Mouse (Mus musculus): ENCODE measurements around the gene Sorcs2. TPM values are rescaled to one million over a fixed set of nuclear protein-coding genes. Genes with fewer than 3 reads are reported as not detected.

Gene Sorcs2
- polyA plus RNA-seq, 1 experiment = 21.8 TPM

DNA sequence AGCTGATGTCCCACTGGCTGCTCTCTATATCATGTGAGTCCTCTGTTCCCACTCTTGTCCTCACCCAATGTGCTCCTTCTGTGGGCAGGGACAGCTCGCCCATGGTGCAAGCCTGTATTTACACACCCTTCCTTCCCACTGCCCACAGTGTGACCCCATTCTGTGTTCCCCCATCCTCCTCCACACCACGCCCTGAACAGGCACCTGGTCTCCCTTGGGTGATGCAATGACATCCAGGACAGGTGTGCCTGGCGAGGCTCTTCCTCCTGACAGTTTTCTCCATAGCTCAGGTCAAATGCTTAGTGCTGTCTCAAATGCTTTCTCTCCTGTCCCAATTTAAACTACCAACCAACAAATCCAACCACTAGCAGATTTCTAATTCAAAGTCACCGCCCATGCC lies 202.5 kb downstream of the Sorcs2 start:
- TF ChIP-seq CTCF (IDR thresholded peaks at IDR 0.05; ENCODE audit: extremely low read depth, insufficient read depth, low read length) (no peak), POLR2A (IDR thresholded peaks at IDR 0.05; ENCODE audit: extremely low read depth, insufficient read depth, low read length) (no peak)
- H3K4me1 ChIP-seq (ENCODE audit: control insufficient read depth, insufficient read depth, low read length) = no peaks in the 10 kb centered on the region
- no peak overlapping the region for H3K27ac ChIP-seq (ENCODE audit: insufficient read depth, low read length)
- no peak overlapping the region for H3K4me3 ChIP-seq (ENCODE audit: insufficient read depth, low read length)

DNA sequence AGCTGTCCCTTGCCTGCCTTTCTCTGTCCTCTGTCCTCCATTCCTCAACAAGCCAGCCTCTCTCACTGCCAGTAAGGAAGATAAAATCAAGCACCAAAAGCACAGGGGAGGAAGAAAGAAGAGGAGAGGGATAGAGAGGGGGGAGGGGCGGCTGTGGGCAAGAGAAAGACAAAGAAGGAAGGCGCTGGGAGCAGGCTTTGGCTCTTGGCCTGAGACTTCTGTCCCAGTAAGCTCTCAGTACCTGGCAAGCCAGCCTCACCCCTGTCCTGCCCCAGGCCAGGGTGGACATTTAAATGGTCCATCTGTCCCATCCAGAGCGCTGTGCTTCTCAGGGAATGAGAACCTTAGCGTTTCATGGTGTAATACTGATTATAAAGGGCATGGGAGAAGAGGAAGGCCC lies 203.3 kb downstream of the Sorcs2 start:
- TF ChIP-seq CTCF (IDR thresholded peaks at IDR 0.05; ENCODE audit: extremely low read depth, insufficient read depth, low read length) = no peak
- no peak for TF ChIP-seq POLR2A (IDR thresholded peaks at IDR 0.05; ENCODE audit: extremely low read depth, insufficient read depth, low read length)
- H3K4me3 ChIP-seq (ENCODE audit: insufficient read depth, low read length) = no peak overlapping the region
- H3K4me1 ChIP-seq (ENCODE audit: control insufficient read depth, insufficient read depth, low read length) = no peaks in the 10 kb centered on the region
- H3K27ac ChIP-seq (ENCODE audit: insufficient read depth, low read length) = no peak overlapping the region

- TF ChIP-seq CTCF (IDR thresholded peaks at IDR 0.05; ENCODE audit: extremely low read depth, insufficient read depth, low read length) (no peak), POLR2A (IDR thresholded peaks at IDR 0.05; ENCODE audit: extremely low read depth, insufficient read depth, low read length) (no peak)
- no peaks in the 10 kb centered on the region for H3K4me1 ChIP-seq (ENCODE audit: control insufficient read depth, insufficient read depth, low read length)
- H3K4me3 ChIP-seq (ENCODE audit: insufficient read depth, low read length) = no peak overlapping the region
- H3K27ac ChIP-seq (ENCODE audit: insufficient read depth, low read length) = no peak overlapping the region
Measured at GRCm38 (mm10) chr5:36192677-36193076, 205.3 kb downstream of the Sorcs2 start.

DNA sequence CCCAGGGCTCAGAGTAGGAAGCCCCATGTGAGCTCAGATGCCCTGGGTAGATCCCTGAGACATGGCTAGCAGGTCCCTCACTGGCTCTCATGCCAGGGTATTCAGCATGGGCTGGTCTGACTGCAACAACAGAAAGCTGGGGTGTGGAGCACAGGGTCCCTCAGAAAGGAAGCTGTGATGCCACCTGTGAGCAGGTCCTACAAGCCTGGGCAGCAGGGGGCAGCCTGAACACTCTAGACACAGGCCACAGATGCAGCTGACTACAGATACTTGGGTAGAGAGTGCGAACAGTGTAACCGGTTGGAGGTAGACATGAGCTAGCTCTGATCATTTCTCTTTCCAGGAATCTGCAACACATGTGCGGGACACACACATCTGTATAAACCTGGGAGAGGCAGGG lies 206.1 kb downstream of the Sorcs2 start:
- Histone ChIP-seq H3K27ac (ENCODE audit: insufficient read depth, low read length) (no peak overlapping the region), H3K4me3 (ENCODE audit: insufficient read depth, low read length) (no peak overlapping the region), H3K4me1 (ENCODE audit: control insufficient read depth, insufficient read depth, low read length) (no peaks in the 10 kb centered on the region)
- no peak for TF ChIP-seq POLR2A (IDR thresholded peaks at IDR 0.05; ENCODE audit: extremely low read depth, insufficient read depth, low read length)
- 0 out of 2 replicates have a peak, but pooled peaks have one; percentile 13 for TF ChIP-seq CTCF (IDR thresholded peaks at IDR 0.05; ENCODE audit: extremely low read depth, insufficient read depth, low read length)

DNA sequence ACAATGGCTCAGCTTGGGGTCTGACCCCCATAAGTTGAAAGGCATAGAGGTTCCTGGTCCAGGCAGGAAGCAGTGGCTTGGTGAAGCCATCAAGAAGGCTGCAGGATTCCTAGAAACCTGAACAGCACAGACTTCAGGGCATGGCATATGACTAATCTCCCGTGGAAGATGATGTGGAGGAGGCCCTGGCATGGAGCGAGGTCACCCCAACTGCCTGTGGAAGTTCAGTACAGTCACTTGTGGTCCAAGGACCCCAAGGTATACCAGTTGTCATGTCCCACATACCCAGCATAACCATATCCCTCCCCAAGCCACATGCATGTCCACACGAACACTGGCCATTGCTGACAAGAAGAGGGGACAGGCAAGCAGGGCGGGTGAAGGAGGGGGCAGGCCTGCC lies 206.7 kb downstream of the Sorcs2 start:
- no peaks in the 10 kb centered on the region for H3K4me1 ChIP-seq (ENCODE audit: control insufficient read depth, insufficient read depth, low read length)
- no peak overlapping the region for H3K4me3 ChIP-seq (ENCODE audit: insufficient read depth, low read length)
- H3K27ac ChIP-seq (ENCODE audit: insufficient read depth, low read length) = no peak overlapping the region
- TF ChIP-seq POLR2A (IDR thresholded peaks at IDR 0.05; ENCODE audit: extremely low read depth, insufficient read depth, low read length) = no peak

DNA sequence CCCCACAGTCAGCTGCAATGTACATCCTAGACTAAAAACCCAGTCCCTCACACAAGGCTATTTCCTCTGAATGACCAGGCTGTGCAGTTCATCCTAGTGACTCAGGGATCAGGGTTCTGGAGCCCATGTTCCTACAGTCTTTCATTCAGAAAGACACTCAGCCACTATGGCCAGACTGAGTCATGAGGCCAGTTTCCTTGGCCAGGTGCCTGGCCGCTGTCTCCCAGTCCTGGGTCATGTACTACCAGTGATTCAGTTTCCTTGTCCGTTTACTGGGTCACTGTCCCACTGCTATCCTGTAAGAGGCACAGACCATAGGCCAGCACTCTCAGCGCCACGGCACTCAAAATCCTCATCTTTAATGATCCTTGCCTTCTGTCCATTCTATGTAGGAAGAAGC lies 209.6 kb downstream of the Sorcs2 start:
- TF ChIP-seq POLR2A (IDR thresholded peaks at IDR 0.05; ENCODE audit: extremely low read depth, insufficient read depth, low read length) (no peak), CTCF (IDR thresholded peaks at IDR 0.05; ENCODE audit: extremely low read depth, insufficient read depth, low read length) (no peak)
- H3K27ac ChIP-seq (ENCODE audit: insufficient read depth, low read length) = no peak overlapping the region
- H3K4me1 ChIP-seq (ENCODE audit: control insufficient read depth, insufficient read depth, low read length) = no peaks in the 10 kb centered on the region
- no peak overlapping the region for H3K4me3 ChIP-seq (ENCODE audit: insufficient read depth, low read length)

- TF ChIP-seq CTCF (IDR thresholded peaks at IDR 0.05; ENCODE audit: extremely low read depth, insufficient read depth, low read length) (peak; percentile 27; the same call in 1 of the 2 replicates), POLR2A (IDR thresholded peaks at IDR 0.05; ENCODE audit: extremely low read depth, insufficient read depth, low read length) (no peak)
- H3K27ac ChIP-seq (ENCODE audit: insufficient read depth, low read length) = no peak overlapping the region
- no peaks in the 10 kb centered on the region for H3K4me1 ChIP-seq (ENCODE audit: control insufficient read depth, insufficient read depth, low read length)
- H3K4me3 ChIP-seq (ENCODE audit: insufficient read depth, low read length) = no peak overlapping the region
Measured at GRCm38 (mm10) chr5:36186294-36187053, 211.5 kb downstream of the Sorcs2 start.

- Histone ChIP-seq H3K27ac (ENCODE audit: insufficient read depth, low read length) (no peak overlapping the region), H3K4me3 (ENCODE audit: insufficient read depth, low read length) (no peak overlapping the region), H3K4me1 (ENCODE audit: control insufficient read depth, insufficient read depth, low read length) (no peaks in the 10 kb centered on the region)
- TF ChIP-seq POLR2A (IDR thresholded peaks at IDR 0.05; ENCODE audit: extremely low read depth, insufficient read depth, low read length) (no peak), CTCF (IDR thresholded peaks at IDR 0.05; ENCODE audit: extremely low read depth, insufficient read depth, low read length) (no peak)
Measured at GRCm38 (mm10) chr5:36182326-36182725, 215.6 kb downstream of the Sorcs2 start.

DNA sequence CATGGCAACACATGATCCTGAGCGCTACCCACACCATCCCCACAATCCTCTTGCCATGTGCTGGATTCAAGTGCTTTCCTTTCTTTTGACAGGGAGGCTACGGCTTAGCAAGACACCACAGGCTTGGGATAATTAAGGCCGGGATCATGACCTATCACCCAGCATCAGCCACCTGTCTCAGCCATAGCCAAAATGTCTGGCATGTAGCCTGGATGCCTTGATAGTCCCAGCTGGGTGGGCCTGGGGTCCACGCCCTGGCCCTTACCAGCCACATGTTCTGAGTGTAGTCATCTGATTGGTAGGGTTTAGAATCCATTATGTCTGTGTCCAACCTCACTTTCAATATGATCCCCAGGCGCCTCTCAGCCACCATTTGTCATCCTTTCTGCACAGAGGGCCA lies 218.2 kb downstream of the Sorcs2 start:
- H3K27ac ChIP-seq (ENCODE audit: insufficient read depth, low read length) = no peak overlapping the region
- TF ChIP-seq CTCF (IDR thresholded peaks at IDR 0.05; ENCODE audit: extremely low read depth, insufficient read depth, low read length) (no peak), POLR2A (IDR thresholded peaks at IDR 0.05; ENCODE audit: extremely low read depth, insufficient read depth, low read length) (no peak)
- H3K4me1 ChIP-seq (ENCODE audit: control insufficient read depth, insufficient read depth, low read length) = no peaks in the 10 kb centered on the region
- no peak overlapping the region for H3K4me3 ChIP-seq (ENCODE audit: insufficient read depth, low read length)

DNA sequence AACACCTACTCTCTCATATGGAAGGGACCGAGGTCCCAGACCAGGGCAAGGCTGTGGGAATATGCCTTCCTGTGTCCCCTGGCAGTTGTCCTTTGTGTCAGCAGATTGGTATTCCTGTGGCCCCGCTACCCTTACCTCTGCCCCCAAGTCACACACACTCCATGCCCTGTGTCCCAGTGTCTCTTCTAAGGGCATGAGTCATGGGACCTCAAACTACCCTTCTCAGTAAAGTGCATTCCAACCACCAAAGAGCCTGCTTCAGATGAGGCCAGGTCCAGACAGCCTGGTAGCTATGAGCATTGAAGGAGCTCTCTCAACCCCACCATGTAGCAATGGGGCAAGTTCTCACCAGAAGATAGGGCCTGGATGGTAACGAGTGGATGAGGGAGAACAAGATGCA lies 219.2 kb downstream of the Sorcs2 start:
- TF ChIP-seq CTCF (IDR thresholded peaks at IDR 0.05; ENCODE audit: extremely low read depth, insufficient read depth, low read length) = no peak
- TF ChIP-seq POLR2A (IDR thresholded peaks at IDR 0.05; ENCODE audit: extremely low read depth, insufficient read depth, low read length) = no peak
- H3K4me3 ChIP-seq (ENCODE audit: insufficient read depth, low read length) = no peak overlapping the region
- no peak overlapping the region for H3K27ac ChIP-seq (ENCODE audit: insufficient read depth, low read length)
- no peaks in the 10 kb centered on the region for H3K4me1 ChIP-seq (ENCODE audit: control insufficient read depth, insufficient read depth, low read length)
